Mouse (Mus musculus): ENCODE measurements around the gene H2-Q7.
"Not testable (repeated sequence)": the region's sequence is repeated elsewhere in the genome, so short reads cannot be mapped to it uniquely, and the experiment has no call there.

- TF ChIP-seq E2F4 (IDR thresholded peaks at IDR 0.05; ENCODE audit: insufficient replicate concordance, low read depth, low read length); ZC3H11A (IDR thresholded peaks at IDR 0.05; ENCODE audit: low read depth, low read length); CHD1 (IDR thresholded peaks at IDR 0.05; ENCODE audit: low read depth, low read length); CTCF (conservative IDR thresholded peaks at IDR 0.05 in 1 of 2, IDR thresholded peaks at IDR 0.05 in 1 of 2; ENCODE audit: low read depth in 2 of 2, low read length in 2 of 2); MXI1 (IDR thresholded peaks at IDR 0.05; ENCODE audit: low read depth, low read length); SIN3A (IDR thresholded peaks at IDR 0.05; ENCODE audit: low read length); GABPA (IDR thresholded peaks at IDR 0.05; ENCODE audit: insufficient replicate concordance, low read depth, low read length); USF2 (conservative IDR thresholded peaks at IDR 0.05; ENCODE audit: low read depth, low read length); ZMIZ1 (IDR thresholded peaks at IDR 0.05; ENCODE audit: low read depth, low read length); JUND (conservative IDR thresholded peaks at IDR 0.05; ENCODE audit: low read depth, low read length); TBP (conservative IDR thresholded peaks at IDR 0.05; ENCODE audit: low read depth, low read length): not testable (repeated sequence)
Observed at GRCm38 (mm10) chr17:35435577-35435976, 3.4 kb upstream of the H2-Q7 start.

Measured in CH12.LX (cell line).